Mouse (Mus musculus) hindbrain, embryonic 14.5 days (tissue): ENCODE data around the gene Gm12886. TPM values are rescaled to one million over a fixed set of nuclear protein-coding genes. Genes with fewer than 3 reads are reported as not detected.

Experiments used
- ATAC-seq: fragments of 200-750 bp; cut with Nextera tagmentation; 2 replicates; pipeline ENCODE4 v1.8.0; 2017; ENCODE audit warnings: moderate number of reproducible peaks, mild to moderate bottlenecking, moderate TSS enrichment, moderate library complexity; ENCODE audit not compliant: low FRiP score
- DNase-seq: peaks from one replicate; pipeline ENCODE4 v3.0.0-alpha.2; 2015; ENCODE audit warnings: low spot score
- H3K27ac ChIP-seq: fragments of 300-500 bp; sonication (generic); 2 replicates; pipeline ENCODE4 v1.5.1; 2014; ENCODE audit warnings: mild to moderate bottlenecking, moderate library complexity
- H3K27me3 ChIP-seq: fragments of 300-500 bp; sonication (generic); 2 replicates; pipeline ENCODE4 v1.6.1; 2014; ENCODE audit warnings: mild to moderate bottlenecking, low read length, mixed read lengths; ENCODE audit not compliant: control insufficient read depth, insufficient read depth
- H3K36me3 ChIP-seq: fragments of 300-500 bp; sonication (generic); replicated peaks from 2 replicates; pipeline ENCODE4 v1.6.1; 2014; ENCODE audit not compliant: control insufficient read depth, insufficient read depth
- H3K4me1 ChIP-seq: fragments of 300-500 bp; sonication (generic); replicated peaks from 2 replicates; pipeline ENCODE4 v1.6.1; 2014; ENCODE audit warnings: antibody characterized with exemption, low read length, mixed read lengths; ENCODE audit not compliant: control insufficient read depth, insufficient read depth
- H3K4me2 ChIP-seq: fragments of 300-500 bp; sonication (generic); replicated peaks from 2 replicates; pipeline ENCODE4 v1.6.1; 2014; ENCODE audit warnings: mild to moderate bottlenecking, moderate library complexity
- H3K4me3 ChIP-seq: fragments of 300-500 bp; sonication (generic); replicated peaks from 2 replicates; pipeline ENCODE4 v1.5.1; 2014; ENCODE audit warnings: mild to moderate bottlenecking, low read length
- H3K9ac ChIP-seq: fragments of 300-500 bp; sonication (generic); 2 replicates; pipeline ENCODE4 v1.6.1; 2014
- H3K9me3 ChIP-seq: fragments of 300-500 bp; sonication (generic); 2 replicates; pipeline ENCODE4 v1.6.1; 2016; ENCODE audit warnings: low read length; ENCODE audit not compliant: control insufficient read depth
- WGBS: fragments of 180-500 bp; shearing (Covaris S2); extraction: QIAGEN DNeasy Blood & Tissue Kit; methylation state at CpG from one replicate; pipeline ENCODE4 v1.1.7; 2014; 5-methylcytosine and 5-hydroxymethylcytosine counted together
- polyA plus RNA-seq: library from polyadenylated mRNA; unstranded; fragments of >200 nt; fragmentation: Nextera tagmentation; extraction: Ambion mirVana; gene quantifications from 2 replicates; pipeline ENCODE4 v1.2.1, GENCODE M21; 2014

Gene Gm12886
- not detected in 2 replicates for polyA plus RNA-seq

DNA sequence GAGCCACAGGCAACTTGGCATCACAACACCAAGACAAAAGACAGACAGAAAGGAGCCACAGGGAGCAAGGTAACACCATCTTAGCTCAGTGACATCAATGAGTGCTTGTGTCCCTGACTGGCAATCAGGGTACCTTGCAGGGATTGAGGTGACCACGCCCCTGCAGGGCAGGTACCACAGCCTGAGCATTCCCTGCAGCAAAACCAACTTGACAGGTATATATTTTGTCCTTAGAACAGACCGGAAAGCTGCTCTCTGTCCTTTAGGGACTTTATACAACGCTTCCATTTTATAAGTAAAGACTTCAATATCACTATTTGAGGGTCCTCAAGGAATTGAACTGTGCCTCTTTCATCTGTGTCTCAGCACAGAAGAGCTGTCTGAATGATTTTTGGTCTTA lies at the start of gene Gm12886:
Gm12886 (minus strand) TSS at position 101 of the 400 bp plus-strand sequence.
- H3K27me3 ChIP-seq, result no peaks in the 10 kb centered on the region
- H3K36me3 ChIP-seq, result no peaks in the 10 kb centered on the region
- peaks cover 49% of the 10 kb centered on the region for H3K9me3 ChIP-seq
- no peak within 1 kb of the TSS for H3K4me3 ChIP-seq
- no peaks in the 10 kb centered on the region for H3K4me1 ChIP-seq
- DNase-seq (no peak), ATAC-seq (no peak)
- no peak within 1 kb of the TSS for H3K4me2 ChIP-seq
- 57% methylated on average over 3 of the region's 3 CpGs for WGBS
- no peak within 1 kb of the TSS for H3K27ac ChIP-seq
- no peak within 1 kb of the TSS for H3K9ac ChIP-seq

Other genes starting within 250 kb of the Gm12886 start
- 24.0 and 25.5 TPM in 2 replicates for gene Rlf, start 208.0 kb downstream of the Gm12886 start, polyA plus RNA-seq
- gene Gm12888, start 98.2 kb downstream of the Gm12886 start, polyA plus RNA-seq, result not detected in 2 replicates
- not detected in 2 replicates for gene Gm12887, start 199.0 kb upstream of the Gm12886 start, polyA plus RNA-seq